Mouse (Mus musculus) liver, embryonic 12.5 days (tissue): ENCODE results near the gene Gpx4. TPM values are rescaled to one million over a fixed set of nuclear protein-coding genes. Genes with fewer than 3 reads are reported as not detected.

Source experiments
- ATAC-seq: fragments of 200-750 bp; cut with Nextera tagmentation; 2 replicates; pipeline ENCODE4 v1.8.0; 2017; ENCODE audit warnings: moderate number of reproducible peaks, mild to moderate bottlenecking, moderate library complexity
- H3K27ac ChIP-seq: fragments of 300-500 bp; sonication (generic); 2 replicates; pipeline ENCODE4 v1.5.1; 2016; ENCODE audit warnings: mild to moderate bottlenecking
- H3K27me3 ChIP-seq: fragments of 300-500 bp; sonication (generic); replicated peaks from 2 replicates; pipeline ENCODE4 v1.6.1; 2016; ENCODE audit warnings: mild to moderate bottlenecking, moderate library complexity
- H3K36me3 ChIP-seq: fragments of 300-500 bp; sonication (generic); 2 replicates; pipeline ENCODE4 v1.6.1; 2016; ENCODE audit warnings: mild to moderate bottlenecking, moderate library complexity
- H3K4me1 ChIP-seq: fragments of 300-500 bp; sonication (generic); 2 replicates; pipeline ENCODE4 v1.6.1; 2016
- H3K4me2 ChIP-seq: fragments of 300-500 bp; sonication (generic); 2 replicates; pipeline ENCODE4 v1.6.1; 2016; ENCODE audit warnings: mild to moderate bottlenecking, moderate library complexity
- H3K4me3 ChIP-seq: fragments of 300-500 bp; sonication (generic); 2 replicates; pipeline ENCODE4 v1.5.1; 2016; ENCODE audit warnings: mild to moderate bottlenecking, moderate library complexity
- H3K9ac ChIP-seq: fragments of 300-500 bp; sonication (generic); 2 replicates; pipeline ENCODE4 v1.6.1; 2016; ENCODE audit warnings: mild to moderate bottlenecking, moderate library complexity
- H3K9me3 ChIP-seq: fragments of 300-500 bp; sonication (generic); replicated peaks from 2 replicates; pipeline ENCODE4 v1.6.1; 2016; ENCODE audit warnings: mild to moderate bottlenecking, moderate library complexity
- WGBS: fragments of 180-500 bp; shearing (Covaris S2); methylation state at CpG from one replicate; pipeline ENCODE4 v1.1.7; 2016; ENCODE audit not compliant: insufficient replicate concordance; 5-methylcytosine and 5-hydroxymethylcytosine counted together
- polyA plus RNA-seq: library from polyadenylated mRNA; unstranded; fragments of >200 nt; fragmentation: Nextera tagmentation; extraction: Ambion mirVana; gene quantifications from 2 replicates; pipeline ENCODE4 v1.2.1, GENCODE M21; 2016

Gene Gpx4
- polyA plus RNA-seq, 1 experiment from 2014 or later, result 685 TPM

- ATAC-seq, result no peak
- no peaks in the 10 kb centered on the region for H3K27me3 ChIP-seq
- H3K4me2 ChIP-seq, result no peak overlapping the region
- WGBS, result 76% methylated on average over 15 of the region's 15 CpGs
- no peaks in the 10 kb centered on the region for H3K9me3 ChIP-seq
- no peak overlapping the region; the same call in 1 of the 2 replicates for H3K9ac ChIP-seq
- H3K36me3 ChIP-seq, result peaks cover 92% of the 10 kb centered on the region
- peak overlapping the region; percentile 43 for H3K27ac ChIP-seq
- no peak overlapping the region for H3K4me3 ChIP-seq
- H3K4me1 ChIP-seq, result peaks cover 65% of the 10 kb centered on the region
Measured at GRCm38 (mm10) chr10:80024229-80025043, 22.5 kb upstream of the Gpx4 start.

DNA sequence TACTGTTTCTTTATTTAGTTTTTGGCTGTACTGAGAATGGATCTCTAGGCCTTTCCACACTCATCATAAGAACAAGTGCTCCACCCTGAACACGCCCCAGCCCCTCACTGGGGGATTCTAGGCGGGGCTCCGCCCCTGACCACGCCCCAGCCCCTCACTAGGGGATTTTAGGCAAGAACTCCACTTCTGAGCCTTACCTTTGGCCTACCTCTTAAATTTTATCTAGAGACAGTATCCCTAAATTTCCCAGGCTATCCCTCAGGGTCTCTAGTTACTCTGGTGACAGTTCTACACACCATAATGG lies 22.0 kb upstream of the Gpx4 start:
- no peak overlapping the region for H3K4me2 ChIP-seq
- no peaks in the 10 kb centered on the region for H3K27me3 ChIP-seq
- H3K9me3 ChIP-seq, result no peaks in the 10 kb centered on the region
- no peak overlapping the region for H3K9ac ChIP-seq
- H3K4me1 ChIP-seq, result peaks cover 60% of the 10 kb centered on the region
- no peak overlapping the region for H3K4me3 ChIP-seq
- peak overlapping the region; percentile 20; the same call in 1 of the 2 replicates for H3K27ac ChIP-seq
- ATAC-seq, result no peak
- H3K36me3 ChIP-seq, result peaks cover 93% of the 10 kb centered on the region
- 53% methylated on average over 4 of the region's 4 CpGs for WGBS

DNA sequence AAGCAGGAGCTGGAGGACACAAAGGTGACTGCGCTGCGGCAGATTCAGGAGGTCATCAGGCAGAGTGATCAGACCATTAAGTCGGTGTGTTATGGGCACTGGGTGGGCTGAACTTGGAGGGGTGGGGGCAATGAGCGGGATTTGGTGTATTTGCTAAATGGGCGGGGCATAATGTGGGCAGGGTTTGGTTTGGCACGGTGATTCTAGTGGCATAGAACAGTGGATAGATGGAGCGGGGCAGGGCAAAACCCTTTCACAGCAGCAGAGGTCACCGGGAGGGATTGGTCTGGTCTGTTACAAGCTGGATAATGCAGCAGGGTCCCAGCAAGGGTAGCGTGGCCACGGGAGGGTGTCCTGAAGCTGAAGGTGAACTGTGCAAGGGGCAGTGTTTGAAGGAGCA lies 21.5 kb upstream of the Gpx4 start:
- Histone ChIP-seq H3K27me3 (no peaks in the 10 kb centered on the region), H3K9ac (peak overlapping the region; percentile 2; the same call in 1 of the 2 replicates), H3K4me3 (no peak overlapping the region), H3K9me3 (no peaks in the 10 kb centered on the region), H3K4me2 (no peak overlapping the region), H3K36me3 (peaks cover 93% of the 10 kb centered on the region), H3K27ac (peak overlapping the region; percentile 36; the same call in 1 of the 2 replicates), H3K4me1 (peaks cover 55% of the 10 kb centered on the region)
- WGBS, result 80% methylated on average over 10 of the region's 10 CpGs
- no peak for ATAC-seq

- Histone ChIP-seq H3K27ac (peak overlapping the region; percentile 36; the same call in 1 of the 2 replicates), H3K4me2 (no peak overlapping the region), H3K4me3 (no peak overlapping the region), H3K27me3 (no peaks in the 10 kb centered on the region), H3K9me3 (no peaks in the 10 kb centered on the region), H3K36me3 (peaks cover 93% of the 10 kb centered on the region), H3K4me1 (peaks cover 55% of the 10 kb centered on the region), H3K9ac (peak overlapping the region; percentile 2; the same call in 1 of the 2 replicates)
- ATAC-seq, result peak; percentile 44
- WGBS, result 59% methylated on average over 12 of the region's 12 CpGs
Measured at GRCm38 (mm10) chr10:80025889-80026288, 21.1 kb upstream of the Gpx4 start.

DNA sequence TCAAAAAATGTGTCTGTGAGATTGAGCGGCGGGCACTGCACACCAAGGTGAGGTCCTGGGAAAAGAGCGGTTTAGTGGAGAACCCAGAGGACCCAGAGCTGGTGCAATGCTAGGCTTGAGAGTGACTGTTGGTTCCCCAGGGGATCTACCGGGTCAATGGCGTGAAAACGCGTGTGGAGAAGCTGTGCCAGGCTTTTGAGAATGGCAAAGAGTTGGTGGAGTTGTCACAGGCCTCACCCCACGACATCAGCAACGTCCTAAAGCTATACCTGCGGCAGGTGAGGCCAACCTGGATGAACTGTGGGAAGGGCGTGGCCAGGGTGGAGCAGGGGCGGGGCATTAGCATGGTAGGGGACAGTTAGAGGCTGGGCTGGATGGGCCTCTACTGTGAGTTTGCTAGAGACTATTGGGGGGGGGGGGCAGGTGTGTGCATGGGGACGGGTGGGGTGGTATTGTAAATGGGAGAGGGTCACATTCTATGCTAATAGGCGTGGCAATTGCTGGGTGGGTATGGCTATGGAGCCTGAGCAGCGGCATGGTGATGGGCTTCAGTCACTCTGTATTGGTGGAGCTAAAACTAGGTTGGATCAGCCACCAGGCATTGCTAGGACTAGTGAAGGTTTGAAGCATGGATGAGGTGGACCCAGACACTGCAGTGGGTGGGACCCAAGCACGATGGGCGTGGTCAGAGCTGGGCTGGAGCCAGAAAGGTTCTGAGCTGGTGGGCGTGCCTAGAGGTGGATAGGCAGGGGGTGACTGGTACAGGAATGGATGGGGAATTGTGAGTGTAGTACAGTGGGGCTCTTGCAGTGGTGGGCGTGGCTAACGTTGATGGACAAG lies 19.1 kb upstream of the Gpx4 start:
- ATAC-seq, result peak; percentile 37; the same call in 1 of the 2 replicates
- Histone ChIP-seq H3K9ac (no peak overlapping the region), H3K9me3 (no peaks in the 10 kb centered on the region), H3K27ac (peak overlapping the region; percentile 36; the same call in 1 of the 2 replicates), H3K27me3 (no peaks in the 10 kb centered on the region), H3K36me3 (peaks cover 82% of the 10 kb centered on the region), H3K4me1 (peaks cover 72% of the 10 kb centered on the region), H3K4me3 (no peak overlapping the region), H3K4me2 (no peak overlapping the region)
- WGBS, result 63% methylated on average over 20 of the region's 20 CpGs

DNA sequence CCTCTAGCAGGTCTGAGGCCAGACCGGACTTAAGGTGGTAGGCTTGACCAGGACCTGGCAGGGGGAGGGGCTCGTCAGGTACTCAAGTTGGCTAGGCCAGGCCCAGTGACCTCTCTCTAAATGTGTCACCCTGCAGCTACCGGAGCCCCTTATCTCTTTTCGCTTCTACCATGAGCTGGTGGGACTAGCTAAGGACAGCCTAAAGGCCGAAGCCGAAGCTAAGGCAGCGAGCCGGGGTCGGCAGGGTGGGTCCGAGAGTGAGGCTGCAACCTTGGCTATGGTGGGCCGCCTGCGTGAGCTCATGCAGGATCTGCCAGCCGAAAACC lies 18.5 kb upstream of the Gpx4 start:
- Histone ChIP-seq H3K4me1 (peaks cover 76% of the 10 kb centered on the region), H3K36me3 (peaks cover 78% of the 10 kb centered on the region), H3K27me3 (no peaks in the 10 kb centered on the region)

DNA sequence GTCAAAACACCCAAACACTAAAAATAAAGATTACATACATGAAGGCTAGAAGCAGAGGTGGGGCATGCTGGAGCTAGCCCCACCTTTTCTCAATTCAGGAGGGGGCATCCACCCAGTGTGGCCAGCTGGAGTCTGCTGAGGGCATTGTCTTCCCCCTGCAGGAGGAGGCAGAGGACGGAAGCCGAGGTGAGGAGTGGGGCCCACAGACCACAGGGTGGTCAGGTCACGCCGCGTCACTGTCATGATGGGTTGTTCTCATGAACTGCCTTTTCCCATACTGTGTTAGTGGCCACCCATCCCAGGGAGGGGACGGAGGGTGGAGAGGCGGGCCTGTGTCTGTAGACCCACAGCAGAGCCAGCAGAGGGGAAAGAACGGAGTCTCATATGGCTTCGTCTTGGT lies 16.8 kb upstream of the Gpx4 start:
- H3K9ac ChIP-seq, result no peak overlapping the region
- no peak overlapping the region for H3K4me3 ChIP-seq
- 62% methylated on average over 9 of the region's 9 CpGs for WGBS
- H3K27me3 ChIP-seq, result no peaks in the 10 kb centered on the region
- no peaks in the 10 kb centered on the region for H3K9me3 ChIP-seq
- peaks cover 73% of the 10 kb centered on the region for H3K4me1 ChIP-seq
- H3K4me2 ChIP-seq, result no peak overlapping the region
- peaks cover 76% of the 10 kb centered on the region for H3K36me3 ChIP-seq
- no peak for ATAC-seq
- peak overlapping the region; percentile 20; the same call in 1 of the 2 replicates for H3K27ac ChIP-seq

More for the DNA sequence above, 18.5 kb upstream of the Gpx4 start:
- Histone ChIP-seq H3K9me3 (no peaks in the 10 kb centered on the region), H3K9ac (no peak overlapping the region), H3K4me2 (no peak overlapping the region), H3K27ac (0 out of 2 replicates have a peak overlapping the region, but pooled peaks have one; percentile 33), H3K4me3 (no peak overlapping the region)
- 85% methylated on average over 13 of the region's 13 CpGs for WGBS
- ATAC-seq, result no peak

- 83% methylated on average over 17 of the region's 17 CpGs for WGBS
- Histone ChIP-seq H3K36me3 (peaks cover 76% of the 10 kb centered on the region), H3K4me1 (peaks cover 73% of the 10 kb centered on the region)
Measured at GRCm38 (mm10) chr10:80030736-80031135, 16.2 kb upstream of the Gpx4 start.

GRCm38 (mm10) chr10:80032799-80033480 lies 14.0 kb upstream of the Gpx4 start:
- no peaks in the 10 kb centered on the region for H3K9me3 ChIP-seq
- 6% methylated on average over 5 of the region's 5 CpGs for WGBS
- H3K4me3 ChIP-seq, result no peak overlapping the region
- peaks cover 68% of the 10 kb centered on the region for H3K4me1 ChIP-seq
- peak; percentile 49 for ATAC-seq
- H3K27ac ChIP-seq, result peak overlapping the region; percentile 74
- peaks cover 77% of the 10 kb centered on the region for H3K36me3 ChIP-seq
- no peaks in the 10 kb centered on the region for H3K27me3 ChIP-seq
- 0 out of 2 replicates have a peak overlapping the region, but pooled peaks have one; percentile 25 for H3K9ac ChIP-seq
- peak overlapping the region; percentile 15 for H3K4me2 ChIP-seq

More at GRCm38 (mm10) chr10:80030736-80031135, 16.2 kb upstream of the Gpx4 start:
- no peaks in the 10 kb centered on the region for H3K9me3 ChIP-seq
- H3K27ac ChIP-seq, result 0 out of 2 replicates have a peak overlapping the region, but pooled peaks have one; percentile 74
- no peaks in the 10 kb centered on the region for H3K27me3 ChIP-seq
- no peak for ATAC-seq
- no peak overlapping the region for H3K4me3 ChIP-seq
- no peak overlapping the region for H3K9ac ChIP-seq
- H3K4me2 ChIP-seq, result no peak overlapping the region

GRCm38 (mm10) chr10:80033511-80034391 lies 13.2 kb upstream of the Gpx4 start:
- Histone ChIP-seq H3K27ac (peak overlapping the region; percentile 74), H3K4me2 (peak overlapping the region; percentile 15; the same call in 1 of the 2 replicates), H3K9me3 (no peaks in the 10 kb centered on the region), H3K4me3 (no peak overlapping the region), H3K27me3 (no peaks in the 10 kb centered on the region), H3K36me3 (peaks cover 77% of the 10 kb centered on the region), H3K9ac (0 out of 2 replicates have a peak overlapping the region, but pooled peaks have one; percentile 7), H3K4me1 (peaks cover 69% of the 10 kb centered on the region)
- 16% methylated on average over 9 of the region's 9 CpGs for WGBS
- peak; percentile 43; the same call in 1 of the 2 replicates for ATAC-seq

DNA sequence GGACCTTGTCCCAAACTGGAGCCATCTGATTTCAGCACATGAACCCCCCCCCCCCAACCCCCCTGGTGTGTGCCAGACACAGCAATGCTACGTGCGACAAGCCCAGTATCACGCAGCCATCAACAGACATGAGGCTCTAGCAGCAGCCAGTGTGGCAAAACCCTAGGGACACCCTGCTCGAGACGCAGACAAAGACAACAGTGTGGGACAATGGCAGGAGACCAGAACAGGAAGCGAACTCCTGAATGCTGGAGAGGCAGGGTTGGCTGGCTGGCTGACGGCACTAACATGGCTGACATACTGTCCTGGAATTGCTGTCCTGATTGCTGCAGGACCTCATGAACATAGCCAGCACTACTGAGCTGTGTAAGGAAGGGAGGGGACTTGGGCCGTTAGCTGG lies 11.8 kb upstream of the Gpx4 start:
- Histone ChIP-seq H3K4me1 (peaks cover 77% of the 10 kb centered on the region), H3K9ac (0 out of 2 replicates have a peak overlapping the region, but pooled peaks have one; percentile 17), H3K27me3 (no peaks in the 10 kb centered on the region), H3K9me3 (no peaks in the 10 kb centered on the region), H3K4me3 (no peak overlapping the region), H3K4me2 (no peak overlapping the region), H3K36me3 (peaks cover 63% of the 10 kb centered on the region), H3K27ac (peak overlapping the region; percentile 17; the same call in 1 of the 2 replicates)
- no peak for ATAC-seq
- WGBS, result 86% methylated on average over 8 of the region's 8 CpGs
